Mouse (Mus musculus): ENCODE measurements at regions not wholly inside any gene's neighbourhood (a gene's known extent, or its start where the extent isn't known, plus 50 kb on each side); places are given as distances from the start of the nearest gene placed in this dataset.

GRCm38 (mm10) chr13:102064590-102065273, 296.7 kb upstream of the Pik3r1 start:
- Histone ChIP-seq H3K27ac (no peak overlapping the region), H3K4me1 (peaks cover 26% of the 10 kb centered on the region), H3K27me3 (replicated peaks) (no peaks in the 10 kb centered on the region), H3K4me2 (no peak overlapping the region), H3K36me3 (no peaks in the 10 kb centered on the region), H3K9ac (no peak overlapping the region), H3K9me3 (replicated peaks) (no peaks in the 10 kb centered on the region), H3K4me3 (no peak overlapping the region)
- 22% methylated on average over 7 of the region's 7 CpGs for WGBS (ENCODE audit: insufficient replicate concordance)
- ATAC-seq, result peak; percentile 49; the same call in 1 of the 2 replicates

- no peak overlapping the region for H3K9ac ChIP-seq
- H3K27me3 ChIP-seq (replicated peaks), result no peaks in the 10 kb centered on the region
- WGBS (ENCODE audit: insufficient replicate concordance), result 73% methylated on average over 5 of the region's 5 CpGs
- H3K27ac ChIP-seq, result no peak overlapping the region
- peaks cover 26% of the 10 kb centered on the region for H3K4me1 ChIP-seq
- no peak overlapping the region for H3K4me3 ChIP-seq
- H3K4me2 ChIP-seq, result no peak overlapping the region
- no peak for ATAC-seq
- no peaks in the 10 kb centered on the region for H3K9me3 ChIP-seq (replicated peaks)
- H3K36me3 ChIP-seq, result no peaks in the 10 kb centered on the region
These were observed 297.2 kb upstream of the Pik3r1 start for GRCm38 (mm10) chr13:102065274-102065640.

GRCm38 (mm10) chr13:102065796-102066195, 297.8 kb upstream of the Pik3r1 start:
- 67% methylated on average over 5 of the region's 5 CpGs for WGBS (ENCODE audit: insufficient replicate concordance)
- H3K9me3 ChIP-seq (replicated peaks), result no peaks in the 10 kb centered on the region
- peaks cover 29% of the 10 kb centered on the region for H3K4me1 ChIP-seq
- no peaks in the 10 kb centered on the region for H3K36me3 ChIP-seq
- H3K4me2 ChIP-seq, result no peak overlapping the region
- H3K4me3 ChIP-seq, result no peak overlapping the region
- no peak overlapping the region for H3K27ac ChIP-seq
- ATAC-seq, result no peak
- H3K27me3 ChIP-seq (replicated peaks), result no peaks in the 10 kb centered on the region
- H3K9ac ChIP-seq, result no peak overlapping the region

GRCm38 (mm10) chr13:102070740-102071139, 302.7 kb upstream of the Pik3r1 start:
- H3K9ac ChIP-seq, result no peak overlapping the region
- H3K9me3 ChIP-seq (replicated peaks), result no peaks in the 10 kb centered on the region
- H3K27ac ChIP-seq, result no peak overlapping the region
- 11% methylated on average over 3 of the region's 3 CpGs for WGBS (ENCODE audit: insufficient replicate concordance)
- no peak overlapping the region for H3K4me2 ChIP-seq
- peaks cover 18% of the 10 kb centered on the region; the same call in 1 of the 2 replicates for H3K4me1 ChIP-seq
- H3K27me3 ChIP-seq (replicated peaks), result no peaks in the 10 kb centered on the region
- no peak overlapping the region for H3K4me3 ChIP-seq
- H3K36me3 ChIP-seq, result no peaks in the 10 kb centered on the region
- ATAC-seq, result no peak

GRCm38 (mm10) chr13:102072366-102072765, 304.3 kb upstream of the Pik3r1 start:
- no peak overlapping the region for H3K4me2 ChIP-seq
- WGBS (ENCODE audit: insufficient replicate concordance), result 63% methylated on average over 4 of the region's 4 CpGs
- H3K4me1 ChIP-seq, result peaks cover 11% of the 10 kb centered on the region; the same call in 1 of the 2 replicates
- H3K4me3 ChIP-seq, result no peak overlapping the region
- no peak overlapping the region for H3K9ac ChIP-seq
- no peaks in the 10 kb centered on the region for H3K36me3 ChIP-seq
- no peak for ATAC-seq
- H3K27me3 ChIP-seq (replicated peaks), result no peaks in the 10 kb centered on the region
- H3K9me3 ChIP-seq (replicated peaks), result no peaks in the 10 kb centered on the region
- no peak overlapping the region for H3K27ac ChIP-seq

GRCm38 (mm10) chr13:102087766-102088165, 319.7 kb upstream of the Pik3r1 start:
- Histone ChIP-seq H3K27me3 (replicated peaks) (no peaks in the 10 kb centered on the region), H3K36me3 (no peaks in the 10 kb centered on the region), H3K9ac (no peak overlapping the region), H3K4me2 (no peak overlapping the region), H3K4me1 (no peaks in the 10 kb centered on the region), H3K9me3 (replicated peaks) (no peaks in the 10 kb centered on the region), H3K4me3 (no peak overlapping the region), H3K27ac (no peak overlapping the region)
- WGBS (ENCODE audit: insufficient replicate concordance), result 76% methylated on average over 1 of the region's 1 CpGs
- ATAC-seq, result no peak

- no peak overlapping the region for H3K4me3 ChIP-seq
- H3K4me1 ChIP-seq, result no peaks in the 10 kb centered on the region
- no peak overlapping the region for H3K4me2 ChIP-seq
- H3K27ac ChIP-seq, result no peak overlapping the region
- H3K9me3 ChIP-seq (replicated peaks), result no peaks in the 10 kb centered on the region
- no peaks in the 10 kb centered on the region for H3K27me3 ChIP-seq (replicated peaks)
- 17% methylated on average over 5 of the region's 5 CpGs for WGBS (ENCODE audit: insufficient replicate concordance)
- ATAC-seq, result no peak
- no peak overlapping the region for H3K9ac ChIP-seq
- no peaks in the 10 kb centered on the region for H3K36me3 ChIP-seq
These were observed 321.5 kb upstream of the Pik3r1 start for GRCm38 (mm10) chr13:102089551-102089950.

GRCm38 (mm10) chr13:102094193-102094592, 326.2 kb upstream of the Pik3r1 start:
- ATAC-seq, result no peak
- H3K27ac ChIP-seq, result no peak overlapping the region
- no peak overlapping the region for H3K9ac ChIP-seq
- H3K36me3 ChIP-seq, result no peaks in the 10 kb centered on the region
- H3K4me1 ChIP-seq, result no peaks in the 10 kb centered on the region
- H3K9me3 ChIP-seq (replicated peaks), result no peaks in the 10 kb centered on the region
- H3K4me3 ChIP-seq, result no peak overlapping the region
- 24% methylated on average over 4 of the region's 4 CpGs for WGBS (ENCODE audit: insufficient replicate concordance)
- H3K4me2 ChIP-seq, result no peak overlapping the region
- H3K27me3 ChIP-seq (replicated peaks), result no peaks in the 10 kb centered on the region

- Histone ChIP-seq H3K4me3 (no peak overlapping the region), H3K27ac (no peak overlapping the region), H3K9me3 (replicated peaks) (no peaks in the 10 kb centered on the region), H3K36me3 (no peaks in the 10 kb centered on the region), H3K4me2 (no peak overlapping the region), H3K4me1 (0 out of 2 replicates have a peak, but pooled peaks cover 4% of the 10 kb centered on the region), H3K9ac (no peak overlapping the region), H3K27me3 (replicated peaks) (no peaks in the 10 kb centered on the region)
- no peak for ATAC-seq
- 74% methylated on average over 1 of the region's 1 CpGs for WGBS (ENCODE audit: insufficient replicate concordance)
These were observed 335.1 kb upstream of the Pik3r1 start for GRCm38 (mm10) chr13:102103161-102103560.

- Histone ChIP-seq H3K4me1 (0 out of 2 replicates have a peak, but pooled peaks cover 5% of the 10 kb centered on the region), H3K27me3 (replicated peaks) (no peaks in the 10 kb centered on the region), H3K4me3 (no peak overlapping the region), H3K36me3 (no peaks in the 10 kb centered on the region), H3K27ac (no peak overlapping the region), H3K9ac (no peak overlapping the region), H3K9me3 (replicated peaks) (no peaks in the 10 kb centered on the region), H3K4me2 (no peak overlapping the region)
- 73% methylated on average over 1 of the region's 1 CpGs for WGBS (ENCODE audit: insufficient replicate concordance)
- no peak for ATAC-seq
These were observed 338.2 kb upstream of the Pik3r1 start for GRCm38 (mm10) chr13:102106188-102106587.

GRCm38 (mm10) chr13:102108204-102108603, 340.2 kb upstream of the Pik3r1 start:
- Histone ChIP-seq H3K36me3 (no peaks in the 10 kb centered on the region), H3K27ac (no peak overlapping the region), H3K27me3 (replicated peaks) (no peaks in the 10 kb centered on the region), H3K4me3 (no peak overlapping the region), H3K9me3 (replicated peaks) (no peaks in the 10 kb centered on the region), H3K4me1 (0 out of 2 replicates have a peak, but pooled peaks cover 5% of the 10 kb centered on the region), H3K4me2 (no peak overlapping the region), H3K9ac (no peak overlapping the region)
- no peak for ATAC-seq
- WGBS (ENCODE audit: insufficient replicate concordance), result 33% methylated on average over 1 of the region's 1 CpGs

GRCm38 (mm10) chr13:102108916-102109315, 340.9 kb upstream of the Pik3r1 start:
- Histone ChIP-seq H3K4me2 (no peak overlapping the region), H3K27me3 (replicated peaks) (no peaks in the 10 kb centered on the region), H3K9me3 (replicated peaks) (no peaks in the 10 kb centered on the region), H3K36me3 (no peaks in the 10 kb centered on the region), H3K27ac (no peak overlapping the region), H3K9ac (no peak overlapping the region), H3K4me1 (0 out of 2 replicates have a peak, but pooled peaks cover 5% of the 10 kb centered on the region), H3K4me3 (no peak overlapping the region)
- ATAC-seq, result no peak
- WGBS (ENCODE audit: insufficient replicate concordance), result 70% methylated on average over 3 of the region's 3 CpGs

GRCm38 (mm10) chr13:102113941-102114340, 345.9 kb upstream of the Pik3r1 start:
- no peaks in the 10 kb centered on the region for H3K4me1 ChIP-seq
- no peak overlapping the region for H3K27ac ChIP-seq
- no peak overlapping the region for H3K4me2 ChIP-seq
- no peaks in the 10 kb centered on the region for H3K27me3 ChIP-seq (replicated peaks)
- H3K36me3 ChIP-seq, result no peaks in the 10 kb centered on the region
- no peaks in the 10 kb centered on the region for H3K9me3 ChIP-seq (replicated peaks)
- no peak overlapping the region for H3K4me3 ChIP-seq
- ATAC-seq, result no peak
- 81% methylated on average over 5 of the region's 5 CpGs for WGBS (ENCODE audit: insufficient replicate concordance)
- H3K9ac ChIP-seq, result no peak overlapping the region

All from liver, embryonic 12.5 days (tissue).